Mouse (Mus musculus) liver, postnatal 0 days (tissue): ENCODE data around the gene Cyb561.

Experiments used
- CTCF ChIP-seq: sonication (generic); IDR thresholded peaks from 2 replicates; pipeline ENCODE4 v1.5.1; 2016; ENCODE audit warnings: antibody characterized with exemption, low read depth
- EP300 ChIP-seq: IDR thresholded peaks from 2 replicates; pipeline ENCODE4 v1.6.1; 2016; ENCODE audit warnings: antibody characterized with exemption, low read depth, mild to moderate bottlenecking

DNA sequence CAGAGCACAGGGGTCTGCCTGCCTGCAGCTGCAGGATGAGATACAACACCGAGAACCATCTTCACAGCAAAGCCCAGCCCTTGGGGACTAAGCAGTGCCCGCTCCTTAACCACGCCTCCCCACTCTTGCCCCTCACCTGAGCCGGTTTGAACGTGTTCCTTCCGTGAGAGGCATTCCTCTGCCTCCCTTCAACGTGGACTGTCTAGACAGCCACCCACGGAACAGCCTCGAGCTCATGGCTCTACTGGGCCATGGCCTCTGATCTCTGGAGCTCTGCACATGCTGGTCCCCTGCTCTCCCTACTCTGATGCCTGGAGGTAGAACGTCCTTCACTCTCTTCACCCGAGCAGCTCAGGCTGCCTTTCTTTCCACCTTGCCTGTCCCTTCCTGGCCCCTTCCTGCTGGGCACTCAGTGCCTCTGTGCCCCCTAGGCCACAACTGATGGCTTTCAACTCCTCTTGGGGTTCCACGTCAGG lies at the start of gene Cyb561:
- TF ChIP-seq CTCF = no peak
- TF ChIP-seq EP300 = no peak
